8 mouse cellular contexts compared by ENCODE assay signal in the genomic region with DNA sequence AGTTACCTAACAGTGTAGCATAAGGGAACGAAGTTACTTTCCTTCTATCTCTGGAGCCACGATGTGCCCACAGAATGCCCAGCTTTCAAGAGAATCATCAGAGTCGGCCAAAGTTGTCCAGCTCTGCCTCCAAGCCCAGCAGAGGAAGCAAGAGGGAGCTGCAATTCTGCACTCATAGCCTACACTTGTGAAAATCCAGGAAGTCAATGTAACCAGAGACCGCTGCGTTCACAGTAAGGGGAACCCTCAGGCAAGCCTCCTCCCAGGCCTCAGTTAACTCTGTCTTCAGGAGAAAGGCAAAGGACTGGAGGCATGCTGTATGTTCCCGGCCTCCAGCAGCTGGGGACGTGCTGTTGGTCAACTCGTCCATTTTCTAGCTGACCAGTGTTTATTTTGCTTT. TPM values are rescaled to one million over a fixed set of nuclear protein-coding genes. Genes with fewer than 3 reads are reported as not detected.
DNase-seq lines count a peak whose midpoint lies in the region; ATAC-seq and TF ChIP-seq lines count a peak whose summit lies in the region.

No protein-coding gene starts in this region.

- H3K27ac ChIP-seq in layer of hippocampus, adult 2 months, result peak overlapping the region; percentile 96
- peak overlapping the region; percentile 75 for H3K27ac ChIP-seq in forebrain, embryonic 12.5 days
- H3K27ac ChIP-seq in limb, embryonic 13.5 days, result peak overlapping the region; percentile 65

- peak overlapping the region; percentile 88 for H3K4me2 ChIP-seq in forebrain, embryonic 12.5 days
- peak overlapping the region; percentile 92 for H3K4me2 ChIP-seq in limb, embryonic 13.5 days (replicated peaks)

- WGBS in forebrain, embryonic 12.5 days, result 48% methylated on average over 8 of the region's 8 CpGs
- WGBS in limb, embryonic 13.5 days, result 18% methylated on average over 8 of the region's 8 CpGs

- H3K9ac ChIP-seq in forebrain, embryonic 12.5 days, result 0 out of 2 replicates have a peak overlapping the region, but pooled peaks have one; percentile 79
- peak overlapping the region; percentile 84; the same call in 1 of the 2 replicates for H3K9ac ChIP-seq in limb, embryonic 13.5 days

- no peaks in the 10 kb centered on the region for H3K9me3 ChIP-seq in forebrain, embryonic 12.5 days
- no peaks in the 10 kb centered on the region for H3K9me3 ChIP-seq in limb, embryonic 13.5 days

- DNase-seq in layer of hippocampus, adult 2 months (ENCODE audit: low spot score in 2 of 2), result no peak
- DNase-seq in layer of hippocampus, postnatal 10 days (ENCODE audit: low spot score in 2 of 2), result no peak
- no peak for DNase-seq in ovary, postnatal 36 days (ENCODE audit: low spot score)
- no peak for DNase-seq in spleen, adult 12 weeks (ENCODE audit: low spot score)

- H3K4me3 ChIP-seq in layer of hippocampus, adult 2 months, result peak overlapping the region; percentile 72
- H3K4me3 ChIP-seq in forebrain, embryonic 12.5 days (replicated peaks), result peak overlapping the region; percentile 81
- H3K4me3 ChIP-seq in limb, embryonic 13.5 days, result peak overlapping the region; percentile 75

- no peak for TF ChIP-seq CTCF in layer of hippocampus, adult 2 months (conservative IDR thresholded peaks at IDR 0.05)

- peaks cover 24% of the 10 kb centered on the region for H3K27me3 ChIP-seq in forebrain, embryonic 12.5 days
- no peaks in the 10 kb centered on the region for H3K27me3 ChIP-seq in limb, embryonic 13.5 days

- peaks cover 62% of the 10 kb centered on the region for H3K4me1 ChIP-seq in forebrain, embryonic 12.5 days
- peaks cover 40% of the 10 kb centered on the region for H3K4me1 ChIP-seq in limb, embryonic 13.5 days

- H3K36me3 ChIP-seq in forebrain, embryonic 12.5 days (replicated peaks), result no peaks in the 10 kb centered on the region
- no peaks in the 10 kb centered on the region for H3K36me3 ChIP-seq in limb, embryonic 13.5 days

- no peak for ATAC-seq in forebrain, embryonic 12.5 days (ENCODE audit: low FRiP score)
- peak; percentile 44; the same call in 1 of the 2 replicates for ATAC-seq in limb, embryonic 13.5 days (ENCODE audit: low FRiP score, low read depth)
- peak; percentile 42; the same call in 1 of the 2 replicates for ATAC-seq in neutrophil, adult 5-6 weeks (ENCODE audit: extremely low read depth, insufficient number of reproducible peaks, low FRiP score, poor library complexity, severe bottlenecking)
- ATAC-seq in erythroid progenitor cell, adult 5-6 weeks (replicated peaks; ENCODE audit: low FRiP score, poor library complexity, severe bottlenecking), result no peak

RNA-seq across cellular contexts. Expression of gene Gm20696, which starts 0.7 kb away (rescaled TPM):
- total RNA-seq in layer of hippocampus, adult 2 months (2021), result 1 to 10 TPM; 6.2 to 7.3 TPM
- total RNA-seq in layer of hippocampus, postnatal 10 days (2021), result 1 to 10 TPM; 7.1 to 8.8 TPM
- 4.2 and 6.0 TPM in 2 replicates for polyA plus RNA-seq in forebrain, embryonic 12.5 days (2016; fragmentation: Nextera tagmentation; extraction: Ambion mirVana)
- polyA plus RNA-seq in limb, embryonic 13.5 days (2015; fragmentation: Nextera tagmentation; extraction: Ambion mirVana), result 6.0 and 6.5 TPM in 2 replicates
- 58.0 and 58.2 TPM in 2 replicates for total RNA-seq in neutrophil, adult 5-6 weeks (2017)
- 5.0 and 9.0 TPM in 2 replicates for total RNA-seq in erythroid progenitor cell, adult 5-6 weeks (2015; ENCODE audit: low replicate concordance)
- total RNA-seq in erythroid progenitor cell, adult 5-6 weeks (2017; ENCODE audit: low replicate concordance), result 2.7 and 2.9 TPM in 2 replicates

RNA-seq across cellular contexts. Expression of gene Eif4e3, which starts 0.7 kb away (rescaled TPM):
- total RNA-seq in layer of hippocampus, adult 2 months (2021), result 10 to 100 TPM; 19.9 to 24.5 TPM
- total RNA-seq in layer of hippocampus, postnatal 10 days (2021), result 10 to 100 TPM; 18.4 to 20.3 TPM
- polyA plus RNA-seq in forebrain, embryonic 12.5 days (2016; fragmentation: Nextera tagmentation; extraction: Ambion mirVana), result 12.7 and 13.1 TPM in 2 replicates
- polyA plus RNA-seq in limb, embryonic 13.5 days (2015; fragmentation: Nextera tagmentation; extraction: Ambion mirVana), result 17.3 and 18.5 TPM in 2 replicates
- total RNA-seq in neutrophil, adult 5-6 weeks (2017), result 20.5 and 23.5 TPM in 2 replicates
- 8.8 and 11.5 TPM in 2 replicates for total RNA-seq in erythroid progenitor cell, adult 5-6 weeks (2015; ENCODE audit: low replicate concordance)
- 2.7 and 5.3 TPM in 2 replicates for total RNA-seq in erythroid progenitor cell, adult 5-6 weeks (2017; ENCODE audit: low replicate concordance)

RNA-seq across cellular contexts. Expression of gene Gpr27, which starts 25.2 kb away (rescaled TPM):
- 10 to 100 TPM; 54.8 to 58.1 TPM for total RNA-seq in layer of hippocampus, adult 2 months (2021)
- 10 to 100 TPM; 60.3 to 61.9 TPM for total RNA-seq in layer of hippocampus, postnatal 10 days (2021)
- 5.9 and 6.7 TPM in 2 replicates for polyA plus RNA-seq in forebrain, embryonic 12.5 days (2016; fragmentation: Nextera tagmentation; extraction: Ambion mirVana)
- 5.9 and 6.1 TPM in 2 replicates for polyA plus RNA-seq in limb, embryonic 13.5 days (2015; fragmentation: Nextera tagmentation; extraction: Ambion mirVana)
- 0.74 TPM in 1 of 2 replicates, not detected in the other for total RNA-seq in neutrophil, adult 5-6 weeks (2017)
- total RNA-seq in erythroid progenitor cell, adult 5-6 weeks (2015; ENCODE audit: low replicate concordance), result 0.72 TPM in 1 of 2 replicates, not detected in the other
- total RNA-seq in erythroid progenitor cell, adult 5-6 weeks (2017; ENCODE audit: low replicate concordance), result 1.8 TPM in 1 of 2 replicates, not detected in the other

RNA-seq across cellular contexts. Expression of gene Prok2, which starts 58.9 kb away (rescaled TPM):
- under 1 TPM; 0.49 to 0.69 TPM for total RNA-seq in layer of hippocampus, adult 2 months (2021)
- 1 to 10 TPM; 1.6 to 1.8 TPM for total RNA-seq in layer of hippocampus, postnatal 10 days (2021)
- polyA plus RNA-seq in forebrain, embryonic 12.5 days (2016; fragmentation: Nextera tagmentation; extraction: Ambion mirVana), result 1.1 and 2.1 TPM in 2 replicates
- polyA plus RNA-seq in limb, embryonic 13.5 days (2015; fragmentation: Nextera tagmentation; extraction: Ambion mirVana), result 1.8 and 2.5 TPM in 2 replicates
- total RNA-seq in neutrophil, adult 5-6 weeks (2017), result 0.37 and 1.2 TPM in 2 replicates
- total RNA-seq in erythroid progenitor cell, adult 5-6 weeks (2015; ENCODE audit: low replicate concordance), result not detected in 2 replicates
- not detected in 2 replicates for total RNA-seq in erythroid progenitor cell, adult 5-6 weeks (2017; ENCODE audit: low replicate concordance)

Comparison
In these comparisons a context has a peak if more than half of its experiments do, and no peak if none do; other contexts are left out.
1. ATAC-seq: peak in limb, embryonic 13.5 days (single experiment) and neutrophil, adult 5-6 weeks (single experiment); none in forebrain, embryonic 12.5 days (single experiment) and erythroid progenitor cell, adult 5-6 weeks (single experiment).
2. RNA of gene Gpr27, which starts 25.2 kb away (total RNA-seq): 60.3 to 61.9 TPM in layer of hippocampus, postnatal 10 days and 54.8 to 58.1 TPM in layer of hippocampus, adult 2 months; 0.72 to 1.8 TPM in erythroid progenitor cell, adult 5-6 weeks and 0.74 TPM in neutrophil, adult 5-6 weeks; every median in the first group is over 10 times any median in the second.
3. Peak in every context shown above with its lines, with median percentiles within 50 percentile points of each other: H3K27ac ChIP-seq and H3K4me3 ChIP-seq.